Mouse (Mus musculus) midbrain, embryonic 14.5 days (tissue): ENCODE data around the gene Magi1. TPM values are rescaled to one million over a fixed set of nuclear protein-coding genes. Genes with fewer than 3 reads are reported as not detected.
A peak's percentile ranks its signal among the peaks of the same experiment; 100 is the strongest.

Source experiments
- ATAC-seq: fragments of 200-750 bp; cut with Nextera tagmentation; 2 replicates; pipeline ENCODE4 v1.8.0; 2017; ENCODE audit warnings: moderate number of reproducible peaks, moderate library complexity; ENCODE audit not compliant: low FRiP score, low TSS enrichment
- DNase-seq: peaks from one replicate; pipeline ENCODE4 v3.0.0-alpha.2; 2015
- H3K27ac ChIP-seq: fragments of 300-500 bp; sonication (generic); replicated peaks from 2 replicates; pipeline ENCODE4 v1.5.1; 2014; ENCODE audit warnings: mild to moderate bottlenecking, low read depth, low read length, moderate library complexity
- H3K27me3 ChIP-seq: fragments of 300-500 bp; sonication (generic); 2 replicates; pipeline ENCODE4 v1.6.1; 2014; ENCODE audit warnings: low read length, control low read depth, mixed read lengths; ENCODE audit not compliant: control insufficient read depth, insufficient read depth
- H3K36me3 ChIP-seq: fragments of 300-500 bp; sonication (generic); 2 replicates; pipeline ENCODE4 v1.6.1; 2014; ENCODE audit warnings: low read length, control low read depth; ENCODE audit not compliant: control insufficient read depth, insufficient read depth
- H3K4me1 ChIP-seq: fragments of 300-500 bp; sonication (generic); 2 replicates; pipeline ENCODE4 v1.6.1; 2014; ENCODE audit warnings: mild to moderate bottlenecking, antibody characterized with exemption, low read length, control low read depth; ENCODE audit not compliant: control insufficient read depth, insufficient read depth
- H3K4me2 ChIP-seq: fragments of 300-500 bp; sonication (generic); 2 replicates; pipeline ENCODE4 v1.6.1; 2014; ENCODE audit warnings: mild to moderate bottlenecking, low read length, moderate library complexity
- H3K4me3 ChIP-seq: fragments of 300-500 bp; sonication (generic); replicated peaks from 2 replicates; pipeline ENCODE4 v1.5.1; 2014; ENCODE audit warnings: low read depth, low read length
- H3K9ac ChIP-seq: fragments of 300-500 bp; sonication (generic); replicated peaks from 2 replicates; pipeline ENCODE4 v1.6.1; 2014; ENCODE audit warnings: mild to moderate bottlenecking, low read length, moderate library complexity
- H3K9me3 ChIP-seq: fragments of 300-500 bp; sonication (generic); 2 replicates; pipeline ENCODE4 v1.6.1; 2016; ENCODE audit warnings: low read length, control low read depth, mixed read lengths; ENCODE audit not compliant: control insufficient read depth
- WGBS: fragments of 180-500 bp; shearing (Covaris S2); extraction: QIAGEN DNeasy Blood & Tissue Kit; methylation state at CpG from one replicate; pipeline ENCODE4 v1.1.7; 2014; 5-methylcytosine and 5-hydroxymethylcytosine counted together
- polyA plus RNA-seq: library from polyadenylated mRNA; unstranded; fragments of >200 nt; fragmentation: Nextera tagmentation; extraction: Ambion mirVana; gene quantifications from 2 replicates; pipeline ENCODE4 v1.2.1, GENCODE M21; 2014

Magi1 gene
- polyA plus RNA-seq, 1 experiment from 2014 or later: 34.9 TPM

- WGBS: 83% methylated on average over 6 of the region's 6 CpGs
- Histone ChIP-seq H3K9me3 (no peaks in the 10 kb centered on the region), H3K4me1 (peaks cover 8% of the 10 kb centered on the region), H3K27ac (no peak overlapping the region), H3K4me3 (no peak overlapping the region), H3K36me3 (no peaks in the 10 kb centered on the region), H3K9ac (no peak overlapping the region), H3K4me2 (no peak overlapping the region), H3K27me3 (no peaks in the 10 kb centered on the region)
- ATAC-seq: no peak
- DNase-seq: no peak
These were observed 455.5 kb downstream of the Magi1 start for GRCm38 (mm10) chr6:93828262-93828661.

- Histone ChIP-seq H3K4me2 (no peak overlapping the region), H3K4me3 (no peak overlapping the region), H3K27me3 (no peaks in the 10 kb centered on the region), H3K9me3 (no peaks in the 10 kb centered on the region), H3K36me3 (no peaks in the 10 kb centered on the region), H3K9ac (no peak overlapping the region), H3K4me1 (peaks cover 17% of the 10 kb centered on the region), H3K27ac (no peak overlapping the region; the same call in 1 of the 2 replicates)
- DNase-seq (no peak), ATAC-seq (no peak)
- WGBS: 72% methylated on average over 4 of the region's 4 CpGs
These were observed 456.8 kb downstream of the Magi1 start for GRCm38 (mm10) chr6:93826875-93827274.

- H3K9me3 ChIP-seq: no peaks in the 10 kb centered on the region
These were observed 461.4 kb downstream of the Magi1 start for GRCm38 (mm10) chr6:93822221-93822897.

GRCm38 (mm10) chr6:93821512-93821911 lies 462.2 kb downstream of the Magi1 start:
- Histone ChIP-seq H3K36me3 (no peaks in the 10 kb centered on the region), H3K9me3 (no peaks in the 10 kb centered on the region), H3K27me3 (no peaks in the 10 kb centered on the region), H3K27ac (peak overlapping the region; percentile 60), H3K4me2 (no peak overlapping the region), H3K4me3 (no peak overlapping the region), H3K9ac (no peak overlapping the region), H3K4me1 (peaks cover 41% of the 10 kb centered on the region)
- WGBS: 24% methylated on average over 7 of the region's 7 CpGs
- no peak for ATAC-seq
- DNase-seq: peak; percentile 41

More at GRCm38 (mm10) chr6:93822221-93822897, 461.4 kb downstream of the Magi1 start:
- Histone ChIP-seq H3K4me3 (no peak overlapping the region), H3K4me2 (no peak overlapping the region), H3K4me1 (peaks cover 38% of the 10 kb centered on the region), H3K27ac (no peak overlapping the region), H3K27me3 (no peaks in the 10 kb centered on the region), H3K9ac (no peak overlapping the region), H3K36me3 (no peaks in the 10 kb centered on the region)
- WGBS: 79% methylated on average over 9 of the region's 9 CpGs
- DNase-seq (no peak), ATAC-seq (no peak)

- DNase-seq (peak; percentile 91), ATAC-seq (peak; percentile 96)
- H3K27me3 ChIP-seq: no peaks in the 10 kb centered on the region
- no peak overlapping the region for H3K9ac ChIP-seq
- H3K27ac ChIP-seq: peak overlapping the region; percentile 77
- peaks cover 51% of the 10 kb centered on the region for H3K4me1 ChIP-seq
- H3K4me3 ChIP-seq: no peak overlapping the region
- H3K4me2 ChIP-seq: peak overlapping the region; percentile 27
- 5% methylated on average over 6 of the region's 6 CpGs for WGBS
- H3K9me3 ChIP-seq: no peaks in the 10 kb centered on the region
- no peaks in the 10 kb centered on the region for H3K36me3 ChIP-seq
These were observed 463.8 kb downstream of the Magi1 start for GRCm38 (mm10) chr6:93819888-93820287.

- no peaks in the 10 kb centered on the region for H3K9me3 ChIP-seq
- 0 out of 2 replicates have a peak overlapping the region, but pooled peaks have one; percentile 27 for H3K4me2 ChIP-seq
- no peak for ATAC-seq
- H3K4me3 ChIP-seq: no peak overlapping the region
- peaks cover 51% of the 10 kb centered on the region for H3K4me1 ChIP-seq
- peak overlapping the region; percentile 77; the same call in 1 of the 2 replicates for H3K27ac ChIP-seq
- H3K9ac ChIP-seq: no peak overlapping the region
- no peak for DNase-seq
- 87% methylated on average over 4 of the region's 4 CpGs for WGBS
- H3K27me3 ChIP-seq: no peaks in the 10 kb centered on the region
- H3K36me3 ChIP-seq: no peaks in the 10 kb centered on the region
These were observed 464.4 kb downstream of the Magi1 start for GRCm38 (mm10) chr6:93819282-93819681.

- no peaks in the 10 kb centered on the region for H3K27me3 ChIP-seq
- H3K4me2 ChIP-seq: no peak overlapping the region
- peaks cover 51% of the 10 kb centered on the region for H3K4me1 ChIP-seq
- H3K36me3 ChIP-seq: no peaks in the 10 kb centered on the region
- ATAC-seq (no peak), DNase-seq (no peak)
- 77% methylated on average over 4 of the region's 4 CpGs for WGBS
- H3K9ac ChIP-seq: no peak overlapping the region
- H3K4me3 ChIP-seq: no peak overlapping the region
- H3K27ac ChIP-seq: no peak overlapping the region
- no peaks in the 10 kb centered on the region for H3K9me3 ChIP-seq
These were observed 465.2 kb downstream of the Magi1 start for GRCm38 (mm10) chr6:93818494-93818893.

GRCm38 (mm10) chr6:93805407-93805936 lies 478.2 kb downstream of the Magi1 start:
- Histone ChIP-seq H3K9ac (no peak overlapping the region), H3K9me3 (no peaks in the 10 kb centered on the region), H3K27me3 (no peaks in the 10 kb centered on the region), H3K27ac (no peak overlapping the region), H3K4me3 (no peak overlapping the region), H3K4me2 (no peak overlapping the region), H3K4me1 (0 out of 2 replicates have a peak, but pooled peaks cover 15% of the 10 kb centered on the region), H3K36me3 (no peaks in the 10 kb centered on the region)
- DNase-seq: no peak
- WGBS: 79% methylated on average over 5 of the region's 5 CpGs
- no peak for ATAC-seq

GRCm38 (mm10) chr6:93802390-93802789 lies 481.3 kb downstream of the Magi1 start:
- Histone ChIP-seq H3K27ac (no peak overlapping the region), H3K9ac (no peak overlapping the region), H3K4me3 (no peak overlapping the region), H3K4me1 (0 out of 2 replicates have a peak, but pooled peaks cover 12% of the 10 kb centered on the region), H3K27me3 (no peaks in the 10 kb centered on the region), H3K4me2 (no peak overlapping the region), H3K36me3 (no peaks in the 10 kb centered on the region), H3K9me3 (no peaks in the 10 kb centered on the region)
- ATAC-seq: no peak
- 29% methylated on average over 4 of the region's 4 CpGs for WGBS
- DNase-seq: no peak
